Mouse (Mus musculus) kidney, postnatal 10 days (tissue): ENCODE measurements around the gene Dnajb12.

Experiments used
- DNase-seq: peaks from one replicate; pipeline ENCODE4 v3.0.0; 2021; ENCODE audit warnings: mixed read lengths

Dnajb12 gene

DNA sequence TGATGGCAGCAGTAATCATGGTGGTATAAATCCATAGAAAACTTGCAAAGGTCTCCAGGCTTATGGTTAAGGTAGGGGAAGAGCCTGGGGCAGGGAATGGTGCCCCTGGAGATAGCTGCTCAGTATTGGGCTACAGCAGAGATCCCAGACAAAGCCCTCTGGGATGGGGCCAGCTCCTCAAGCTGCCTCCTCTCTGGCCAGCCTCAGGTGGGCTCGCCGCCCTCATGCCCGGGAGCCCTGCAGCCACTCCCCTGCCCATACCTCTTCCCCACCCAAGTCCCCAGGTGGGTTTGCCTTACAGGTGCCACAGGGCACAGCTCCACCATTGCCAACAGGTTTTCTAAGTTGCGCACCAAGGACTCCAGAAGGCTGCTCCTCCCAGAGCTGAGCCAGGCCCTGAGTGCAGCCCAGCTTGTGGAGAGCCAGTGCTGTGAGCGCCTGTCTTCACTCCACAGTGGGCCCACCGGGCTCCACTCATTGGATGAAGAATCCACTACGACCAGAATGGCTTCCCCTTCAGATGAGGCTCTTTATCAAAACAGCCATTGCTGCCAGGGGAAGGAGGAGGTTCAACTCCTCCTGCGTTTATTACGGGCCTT lies 18.9 kb downstream of the Dnajb12 start:
- DNase-seq = peak; percentile 15

DNA sequence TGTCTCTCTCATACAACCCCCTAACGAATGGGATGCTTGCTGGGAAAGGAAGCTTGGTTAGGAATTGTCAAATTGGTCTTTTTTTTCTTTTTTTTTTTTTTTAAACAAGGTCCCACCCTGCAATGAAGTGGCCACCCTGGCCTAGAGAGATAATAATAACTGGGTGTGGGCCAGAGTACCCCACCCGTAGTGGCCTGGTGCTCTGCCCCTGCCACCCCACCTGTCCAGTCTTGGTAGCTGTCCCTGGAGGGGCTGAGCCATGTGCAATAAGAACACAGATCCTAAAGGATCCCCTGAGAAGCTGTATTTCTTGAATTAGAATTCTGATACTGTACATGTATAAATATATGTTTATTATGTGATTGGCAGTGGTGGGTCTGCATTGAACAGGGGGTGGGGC lies 19.6 kb downstream of the Dnajb12 start:
- DNase-seq = no peak

DNA sequence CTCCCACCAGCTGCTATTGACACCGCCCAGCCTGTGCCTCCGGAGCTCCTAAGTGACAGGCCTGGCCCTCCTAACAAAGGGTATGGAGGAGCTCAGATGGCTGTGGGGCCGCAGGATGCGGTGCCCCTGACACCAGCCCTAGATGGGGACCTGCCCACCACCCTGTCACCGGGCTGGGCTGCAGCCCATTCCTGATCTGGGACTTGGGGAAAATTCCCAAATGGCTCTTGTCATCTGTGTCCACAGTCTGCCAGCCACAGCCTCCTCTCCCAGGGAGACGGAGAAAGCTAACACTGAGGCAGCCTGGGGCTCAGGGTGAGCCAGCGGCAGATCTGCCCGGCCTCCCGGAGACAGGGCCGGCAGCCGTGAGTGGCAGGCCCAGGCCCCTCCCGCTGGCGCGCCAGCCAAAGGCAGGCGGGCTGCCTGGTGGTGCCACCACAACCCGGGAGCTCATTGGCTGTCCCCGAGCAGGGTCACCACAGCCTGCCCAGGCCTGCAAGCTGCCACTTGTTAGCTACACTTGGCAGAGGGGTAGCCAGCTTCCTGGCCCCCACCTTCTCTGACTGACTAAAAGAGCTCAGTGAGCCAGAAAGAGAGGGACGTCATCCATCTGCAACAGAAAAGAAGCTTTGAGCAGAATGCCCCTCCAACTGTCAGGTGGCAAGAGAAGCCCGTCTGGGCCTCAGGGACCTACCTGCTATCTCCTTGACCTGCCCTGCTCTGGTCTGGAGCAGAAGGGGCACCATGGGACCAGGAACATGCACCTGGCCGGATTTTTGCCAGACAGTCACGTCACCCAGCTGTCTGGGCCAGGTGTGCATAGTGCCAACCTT lies 20.2 kb downstream of the Dnajb12 start:
- DNase-seq = peak; percentile 91

DNA sequence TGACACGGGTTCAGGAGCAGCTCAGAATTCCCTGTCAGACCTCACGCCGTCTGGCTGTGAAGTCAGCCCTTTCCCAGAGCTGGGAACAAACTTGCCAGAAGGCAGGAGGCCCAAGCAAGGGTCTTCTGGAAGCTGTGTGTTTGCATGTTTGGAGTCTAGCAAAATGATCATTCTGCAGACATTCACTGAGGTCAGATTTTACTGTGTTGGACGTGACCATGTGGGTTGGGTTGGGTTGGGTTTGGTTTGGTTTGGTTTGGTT lies 20.7 kb downstream of the Dnajb12 start:
- DNase-seq = no peak

DNA sequence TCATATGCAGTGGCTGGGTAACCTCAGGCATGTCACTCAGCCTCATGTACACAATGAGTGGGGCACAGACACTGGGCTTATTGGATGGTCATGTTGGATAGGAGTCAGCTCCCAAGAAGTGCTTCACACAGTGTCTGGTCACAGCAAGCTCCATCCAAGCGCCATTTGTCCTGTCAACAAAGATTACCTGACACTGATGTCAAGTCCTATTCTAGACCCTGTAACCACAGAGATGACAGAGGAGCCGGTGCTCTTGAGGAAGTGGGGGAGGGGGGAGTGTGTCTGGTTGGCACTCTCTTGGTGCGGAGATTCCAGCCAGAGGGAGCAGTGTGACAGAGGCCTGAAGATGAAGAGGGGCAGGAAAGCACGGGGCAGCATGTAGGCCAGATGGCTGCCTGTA lies 21.6 kb downstream of the Dnajb12 start:
- peak; percentile 22 for DNase-seq

DNA sequence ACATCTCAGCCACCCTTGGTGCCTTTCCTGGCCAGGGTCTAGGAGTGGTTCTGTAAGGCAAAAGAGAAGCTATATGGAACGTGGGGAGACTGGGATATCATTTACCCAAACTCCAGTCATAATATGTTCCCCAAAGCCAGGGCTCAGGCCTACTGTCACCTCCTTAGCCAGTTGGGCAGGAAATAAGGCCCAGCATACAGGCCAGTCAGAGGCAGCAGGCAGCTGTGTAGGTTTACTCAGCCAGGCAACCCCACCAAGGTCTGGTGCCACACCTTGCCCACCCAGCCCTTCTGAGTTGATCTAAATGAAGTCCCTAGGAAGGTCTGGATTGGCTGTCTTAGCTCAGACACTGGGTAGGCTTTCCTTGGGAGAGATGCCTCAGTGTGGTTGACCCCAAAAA lies 22.1 kb downstream of the Dnajb12 start:
- no peak for DNase-seq

DNA sequence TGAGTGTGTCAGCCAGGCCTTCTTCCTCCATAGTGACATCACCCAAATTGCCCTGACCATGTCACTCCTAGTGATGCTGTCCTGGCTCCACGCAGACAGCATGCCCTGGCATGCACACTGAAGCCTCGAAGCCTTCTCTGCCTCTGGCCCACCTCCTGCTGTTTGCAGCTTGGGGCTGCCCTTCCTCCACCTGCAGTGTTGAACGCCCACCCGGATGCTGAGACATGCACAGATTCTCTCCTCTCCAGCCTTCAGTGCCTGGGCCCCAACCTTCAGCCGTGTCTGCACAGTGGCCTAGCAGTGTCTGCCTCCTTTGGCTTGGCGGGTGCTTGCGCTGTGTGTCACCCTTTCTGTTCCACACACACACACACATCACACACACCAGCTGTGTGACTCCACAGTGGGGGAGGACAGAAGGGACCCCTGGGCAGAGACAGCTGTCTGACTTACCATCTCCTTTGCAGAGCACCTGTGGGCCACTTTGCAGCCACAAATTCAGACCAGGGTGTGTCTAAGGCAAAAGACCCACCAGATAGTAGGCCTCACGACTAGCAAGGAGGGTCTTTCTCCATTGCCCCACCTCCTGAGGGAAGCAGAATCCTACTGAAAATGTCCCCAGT lies 22.7 kb downstream of the Dnajb12 start:
- peak; percentile 46 for DNase-seq

DNA sequence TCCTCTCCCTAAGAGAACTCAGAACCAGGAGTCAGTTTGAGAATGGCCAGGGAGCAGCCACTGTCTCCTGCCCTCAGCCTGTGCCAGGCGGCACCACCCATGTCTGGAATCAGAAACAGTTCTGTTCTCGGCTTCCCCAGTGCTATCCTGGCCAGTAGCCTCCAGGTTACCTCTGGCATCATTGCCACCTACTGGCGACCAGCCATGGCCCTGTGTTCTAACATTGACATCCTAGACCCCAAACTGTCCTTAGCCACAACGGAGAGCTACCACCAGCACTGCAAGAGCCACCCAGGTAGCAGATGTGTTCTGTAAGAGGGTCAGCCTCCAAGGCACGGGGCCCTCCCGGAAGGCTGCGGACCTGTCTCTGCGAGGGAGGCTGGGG lies 23.2 kb downstream of the Dnajb12 start:
- peak; percentile 30 for DNase-seq

DNA sequence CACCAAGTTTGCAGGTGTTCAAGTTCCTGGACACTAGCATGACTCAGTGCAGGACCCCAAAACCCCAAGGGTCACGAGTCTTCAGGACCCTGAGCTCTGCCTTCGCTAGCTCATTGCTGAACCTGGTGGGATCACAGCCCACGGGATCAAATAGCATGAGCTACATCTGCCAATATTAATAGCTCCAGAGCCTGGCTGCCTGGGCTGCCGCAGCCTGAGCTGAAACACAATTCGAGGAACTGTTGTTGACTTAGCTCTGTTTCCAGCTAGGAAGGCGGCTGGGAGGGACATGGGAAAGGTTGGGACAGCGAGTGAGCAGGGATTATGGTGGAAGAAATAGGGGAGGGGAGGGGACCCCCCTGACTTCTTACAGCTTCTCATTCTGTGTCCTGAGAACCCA lies 23.8 kb downstream of the Dnajb12 start:
- no peak for DNase-seq

DNA sequence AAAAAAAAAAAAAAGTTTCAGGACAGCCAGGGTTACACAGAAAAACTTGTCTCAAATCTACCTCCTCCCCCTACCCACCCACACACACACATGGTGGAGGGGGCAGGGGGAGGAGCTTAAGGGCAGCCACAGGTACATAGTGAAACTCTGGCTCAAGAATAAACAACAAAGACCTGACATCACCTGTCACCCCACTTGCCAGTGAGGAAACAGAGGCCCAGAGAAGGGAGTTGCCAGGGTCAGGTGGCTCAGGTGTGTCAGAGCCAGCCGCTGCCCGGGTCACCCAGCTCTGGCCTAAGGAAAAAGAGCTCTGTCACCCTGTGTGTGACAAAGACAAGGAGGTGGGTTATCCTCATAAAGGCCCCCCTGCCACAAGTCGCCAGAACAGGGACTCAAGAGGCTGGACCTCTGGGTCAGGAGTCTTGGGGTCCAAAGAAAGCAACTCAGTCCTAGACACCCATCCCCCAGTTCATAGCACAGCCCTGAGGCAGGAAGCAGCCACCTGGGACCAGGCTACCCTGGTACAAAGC lies 27.8 kb downstream of the Dnajb12 start:
- DNase-seq = peak; percentile 28

DNA sequence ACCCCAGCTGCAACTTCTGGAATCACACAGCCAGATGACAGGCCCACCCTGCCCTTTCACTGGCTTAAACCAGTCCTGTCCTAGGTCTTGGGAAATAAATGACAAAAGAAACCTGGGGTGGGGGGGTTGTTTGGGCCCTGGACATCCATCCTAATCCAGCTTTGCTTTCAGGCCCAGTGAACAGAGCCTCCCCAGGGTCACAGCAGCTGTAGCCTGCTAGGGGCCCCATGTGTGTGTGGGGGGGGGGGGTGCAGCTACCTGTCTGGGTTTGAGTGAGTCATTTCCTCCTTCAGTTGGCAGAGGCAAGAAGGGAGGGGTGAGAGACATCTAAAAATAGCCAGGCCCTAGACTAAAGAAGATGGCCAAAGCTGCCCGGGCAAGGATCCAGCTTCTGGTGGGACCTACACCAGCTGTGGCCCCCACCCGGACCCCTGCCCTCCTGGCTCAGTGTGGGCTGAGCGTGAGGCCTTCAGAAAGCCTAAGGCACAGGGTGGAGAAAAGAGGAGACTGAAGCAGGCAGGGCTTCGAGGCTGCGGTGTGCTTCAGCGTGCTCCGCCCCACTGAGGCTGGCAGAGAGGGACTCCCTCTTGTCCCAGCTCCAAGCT lies 28.4 kb downstream of the Dnajb12 start:
- peak; percentile 68 for DNase-seq

DNA sequence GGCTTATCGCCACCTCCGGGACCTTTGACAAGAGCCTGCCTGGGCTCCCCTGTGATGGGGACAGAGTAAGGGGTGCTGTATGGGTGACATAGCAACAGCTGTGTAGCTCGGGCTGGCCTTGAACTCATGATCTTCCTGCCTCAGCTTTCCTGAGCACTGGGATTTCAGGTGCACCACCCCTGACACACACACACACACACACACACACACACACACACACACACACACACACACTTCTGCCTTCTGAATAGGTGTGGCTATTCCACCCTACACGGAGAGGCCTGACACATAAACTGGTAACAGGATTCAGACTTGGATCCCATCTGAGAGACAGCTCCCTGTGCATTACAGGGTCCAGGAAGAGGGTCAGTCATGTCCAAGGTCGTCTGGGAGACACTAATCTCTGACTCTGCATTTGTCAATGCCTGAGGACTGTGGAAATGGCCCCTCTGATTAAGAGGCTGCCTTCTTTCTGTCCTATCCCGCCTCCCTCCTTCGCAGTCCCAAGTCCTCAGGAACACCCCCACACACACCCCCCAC lies 29.5 kb downstream of the Dnajb12 start:
- DNase-seq = peak; percentile 22

DNA sequence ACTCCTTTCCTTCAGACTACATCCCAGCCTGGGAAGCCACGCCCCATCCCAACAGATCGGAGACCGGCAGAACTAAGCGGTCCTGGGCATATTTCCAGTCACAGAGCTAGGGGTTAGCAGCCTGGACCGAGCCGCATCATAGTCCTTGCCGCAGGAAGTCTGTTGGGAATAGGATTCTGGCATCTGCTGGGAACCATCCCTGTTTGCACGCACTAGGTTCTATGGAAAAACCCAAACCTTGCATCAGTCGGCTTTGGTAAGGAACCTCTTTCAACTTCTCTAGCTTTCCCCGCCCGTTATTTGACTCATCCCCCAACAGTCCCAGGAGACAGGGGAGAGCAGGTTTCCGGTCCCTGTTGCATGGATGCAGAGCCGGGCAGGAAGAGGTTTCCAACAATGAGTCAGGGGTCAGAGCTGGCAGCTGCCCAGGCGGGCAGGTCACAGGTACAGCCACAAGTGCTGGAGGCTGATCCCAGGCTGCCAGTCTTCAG lies 30.0 kb downstream of the Dnajb12 start:
- DNase-seq = peak; percentile 86

DNA sequence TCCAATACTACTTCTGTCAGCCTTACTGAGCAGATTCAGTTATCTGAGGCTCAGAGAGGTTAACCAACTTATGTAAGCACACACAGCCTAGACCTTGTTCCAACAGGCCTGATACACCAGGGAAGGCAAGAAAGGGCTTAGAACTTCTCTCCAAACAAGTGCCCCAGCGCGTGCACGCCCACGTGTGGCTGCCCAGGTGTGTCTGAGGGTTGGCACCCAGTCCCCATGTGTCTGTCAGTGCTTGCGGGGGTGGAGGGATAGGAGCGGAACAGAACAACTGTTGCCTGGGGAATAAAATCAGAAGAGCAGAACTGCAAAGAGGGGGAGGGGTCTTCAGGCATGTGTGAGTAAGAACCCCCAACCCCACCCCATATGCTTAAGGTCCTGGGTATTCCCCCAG lies 31.7 kb downstream of the Dnajb12 start:
- DNase-seq = no peak

DNA sequence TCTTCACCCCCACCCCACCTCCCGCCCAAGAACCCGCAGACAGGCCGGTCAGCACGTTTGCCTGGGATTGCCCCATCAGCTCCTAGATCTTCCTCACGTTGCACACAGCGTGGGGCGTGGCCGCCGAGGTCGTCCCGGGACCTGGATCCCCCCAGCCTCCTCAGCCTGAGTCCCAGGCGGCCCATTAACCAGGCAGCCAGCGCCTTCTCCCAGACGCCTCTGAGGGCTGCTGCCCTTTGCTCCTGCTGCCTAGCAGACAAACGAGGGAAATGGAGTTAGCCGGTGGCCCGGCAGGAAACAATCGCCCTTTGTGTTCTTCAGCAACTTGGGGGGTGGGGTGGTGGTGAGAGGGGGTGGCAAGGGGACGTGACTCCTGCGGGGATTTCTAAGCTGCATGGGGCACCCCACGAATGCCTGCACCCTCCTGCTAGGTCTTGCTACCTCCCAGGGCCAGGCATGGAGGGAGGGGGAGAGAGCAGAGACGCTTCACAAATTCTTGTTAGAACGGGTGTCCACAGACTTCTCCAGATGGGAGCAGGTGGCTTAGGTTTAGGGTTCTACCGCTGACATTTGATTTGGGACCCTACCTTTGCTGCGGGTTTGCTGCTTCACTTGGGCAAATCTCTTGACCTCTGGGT lies 32.3 kb downstream of the Dnajb12 start:
- DNase-seq = peak; percentile 80

DNA sequence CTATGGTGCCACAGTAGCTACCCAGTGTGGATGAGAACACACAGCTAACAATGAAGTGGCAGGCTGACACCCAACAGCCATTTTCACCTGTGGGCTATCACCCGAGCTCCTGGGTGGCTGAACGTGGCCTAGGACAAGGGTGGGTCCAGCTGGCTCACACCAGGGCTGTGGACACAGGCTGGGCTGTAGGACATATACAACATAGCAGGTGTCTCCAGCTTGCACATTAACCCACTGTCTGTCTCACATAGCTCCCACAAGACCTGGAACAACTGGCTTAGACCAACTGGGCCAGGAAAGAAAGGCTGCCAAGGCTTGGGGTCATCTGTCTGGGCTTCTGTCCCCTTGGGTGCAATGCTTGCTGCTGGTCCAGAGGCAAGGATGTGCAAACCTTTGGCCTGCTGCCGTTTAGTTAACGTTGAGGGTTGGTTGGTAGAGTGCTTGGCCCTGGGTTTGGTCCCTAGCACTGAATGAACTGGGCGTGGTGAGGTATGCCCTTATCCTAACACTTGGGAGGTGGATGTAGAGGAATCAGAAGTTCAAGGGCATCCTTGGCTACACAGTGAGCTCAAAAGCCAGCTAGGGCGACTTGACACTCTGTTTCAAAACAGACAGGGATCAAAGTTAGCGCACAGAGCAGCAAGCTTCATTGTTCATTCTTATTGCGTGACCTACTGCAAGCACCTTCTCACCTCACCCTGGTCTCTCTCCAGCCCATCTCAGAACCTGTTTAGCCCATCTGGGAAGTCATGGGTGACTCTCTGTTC lies 36.0 kb downstream of the Dnajb12 start:
- peak; percentile 34 for DNase-seq

DNA sequence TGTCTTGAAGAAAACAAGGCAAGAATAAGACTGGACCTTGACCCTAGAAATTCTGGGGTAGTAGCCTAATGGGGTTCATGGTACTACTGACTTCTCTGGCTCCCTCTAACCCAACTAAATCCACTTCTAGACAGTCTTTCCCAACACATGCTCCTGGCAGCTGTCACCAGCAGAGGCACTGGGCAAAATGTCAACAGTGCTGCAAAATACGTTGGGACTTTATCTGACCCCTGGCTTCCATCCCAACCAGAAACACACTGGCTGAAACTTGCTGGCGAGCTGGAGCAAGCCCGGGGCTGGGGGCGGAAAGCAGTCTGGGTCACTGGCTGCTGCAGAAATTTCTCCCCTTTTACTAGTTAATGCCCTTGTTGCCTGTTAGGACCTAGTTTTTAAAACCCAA lies 36.8 kb downstream of the Dnajb12 start:
- peak; percentile 87 for DNase-seq

DNA sequence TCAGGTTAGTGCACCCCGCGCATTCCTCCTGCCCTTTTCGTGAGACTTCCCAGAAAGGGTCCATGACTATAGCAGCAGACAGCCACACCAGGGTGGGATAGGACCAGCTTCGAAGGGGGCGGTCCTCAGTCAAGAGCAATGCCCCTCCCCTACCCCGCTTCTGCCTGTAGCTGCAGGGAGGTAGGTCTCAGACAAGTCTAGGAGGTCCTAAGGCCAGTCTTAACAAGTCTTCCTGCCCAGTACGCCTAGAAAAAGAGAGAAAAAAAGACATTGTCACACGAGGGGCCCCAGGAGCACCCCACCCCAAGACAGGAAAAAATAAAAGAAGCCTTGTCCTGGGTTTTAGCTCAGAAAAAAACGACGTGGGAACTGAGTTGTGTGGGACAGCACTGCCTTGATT lies 37.3 kb downstream of the Dnajb12 start:
- peak; percentile 70 for DNase-seq

DNA sequence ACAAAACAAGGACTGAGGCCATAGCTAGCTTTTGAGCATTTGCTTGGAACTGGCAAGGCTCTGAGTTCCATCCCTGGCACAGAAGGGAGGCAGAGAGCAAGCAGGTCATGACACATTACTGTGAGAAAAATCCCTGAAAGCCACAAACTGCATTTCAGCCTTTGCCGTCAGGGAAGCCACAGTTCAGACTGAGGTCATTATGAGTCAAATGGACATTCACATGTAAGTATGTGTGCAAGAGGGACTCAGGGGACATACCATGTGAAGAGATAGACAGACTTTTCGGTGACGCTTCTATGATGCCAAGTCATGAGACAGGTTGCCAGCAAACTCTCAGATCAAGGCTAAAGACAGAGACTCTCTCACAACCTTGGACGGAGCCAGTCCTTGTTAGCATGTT lies 38.8 kb downstream of the Dnajb12 start:
- DNase-seq = no peak

DNA sequence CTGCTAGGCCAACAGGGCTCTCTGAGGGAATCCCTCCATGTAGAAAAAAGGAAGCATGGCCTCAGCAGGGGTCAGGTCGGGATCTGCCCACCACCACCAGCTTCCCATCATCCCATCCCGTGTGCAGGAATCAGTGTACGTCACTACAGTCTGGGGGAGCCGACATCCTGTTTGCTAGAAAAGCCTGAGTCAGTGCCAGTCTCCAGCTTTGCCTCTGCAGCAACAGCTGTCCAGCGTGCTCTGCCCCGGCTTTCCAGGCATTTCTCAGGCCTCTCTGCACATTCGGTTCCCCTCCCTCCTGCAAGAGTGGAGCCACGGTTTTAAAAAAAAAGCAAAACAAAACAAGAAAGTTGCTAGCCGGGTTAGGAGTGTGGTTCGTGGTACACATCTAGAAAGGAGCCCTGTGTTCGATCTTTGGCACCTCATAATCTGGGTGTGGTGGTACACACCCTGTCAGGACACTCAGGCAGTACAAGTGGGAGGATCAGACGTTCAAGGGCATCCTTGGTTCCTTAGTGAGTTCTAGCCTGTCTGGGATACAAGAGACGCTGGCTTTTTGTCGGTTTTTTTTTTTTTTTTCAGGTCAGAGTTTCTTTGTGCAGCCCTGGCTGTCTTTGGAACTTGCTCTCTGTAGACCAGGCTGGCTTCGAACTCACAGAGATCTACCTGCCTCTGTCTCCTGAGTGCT lies 40.3 kb downstream of the Dnajb12 start:
- DNase-seq = peak; percentile 79

DNA sequence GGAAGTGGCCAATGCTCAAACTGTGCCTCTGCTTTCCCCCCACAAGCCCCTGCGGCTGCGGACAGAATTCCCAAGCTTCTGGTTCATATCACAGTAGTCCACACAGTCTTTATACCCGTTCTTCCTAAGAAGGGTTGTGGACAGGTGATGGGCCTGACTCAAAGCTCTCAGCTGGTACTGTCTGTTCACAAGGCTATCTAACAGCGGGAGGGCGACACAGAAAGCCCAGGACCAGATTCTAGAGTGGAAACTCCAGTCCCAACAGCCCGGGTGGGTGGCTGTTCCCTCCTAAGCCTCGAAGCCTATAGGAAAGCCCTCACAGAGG lies 41.1 kb downstream of the Dnajb12 start:
- DNase-seq = no peak
